Mouse (Mus musculus) limb, embryonic 11.5 days (tissue): ENCODE measurements around the gene Mrps33. TPM values are rescaled to one million over a fixed set of nuclear protein-coding genes. Genes with fewer than 3 reads are reported as not detected.

ENCODE experiments used
- ATAC-seq: fragments of 200-750 bp; cut with Nextera tagmentation; 2 replicates; pipeline ENCODE4 v1.8.0; 2017; ENCODE audit warnings: low read depth; ENCODE audit not compliant: insufficient number of reproducible peaks, low FRiP score, low TSS enrichment
- DNase-seq: peaks from one replicate; pipeline ENCODE4 v3.0.0-alpha.2; 2015; ENCODE audit warnings: low spot score
- H3K27ac ChIP-seq: fragments of 300-500 bp; sonication (generic); replicated peaks from 2 replicates; pipeline ENCODE4 v1.5.1; 2014; ENCODE audit warnings: low read depth, mild to moderate bottlenecking, low read length
- H3K27me3 ChIP-seq: fragments of 300-500 bp; sonication (generic); 2 replicates; pipeline ENCODE4 v1.6.1; 2014; ENCODE audit warnings: mild to moderate bottlenecking, low read length, mixed read lengths; ENCODE audit not compliant: control insufficient read depth, insufficient read depth
- H3K36me3 ChIP-seq: fragments of 300-500 bp; sonication (generic); 2 replicates; pipeline ENCODE4 v1.6.1; 2014; ENCODE audit warnings: mild to moderate bottlenecking, low read length, moderate library complexity, mixed read lengths; ENCODE audit not compliant: control insufficient read depth, insufficient read depth
- H3K4me1 ChIP-seq: fragments of 300-500 bp; sonication (generic); 2 replicates; pipeline ENCODE4 v1.6.1; 2014; ENCODE audit warnings: low read length, mixed read lengths; ENCODE audit not compliant: control insufficient read depth, insufficient read depth
- H3K4me2 ChIP-seq: fragments of 300-500 bp; sonication (generic); 2 replicates; pipeline ENCODE4 v1.6.1; 2014; ENCODE audit warnings: low read depth, mild to moderate bottlenecking, moderate library complexity; ENCODE audit not compliant: severe bottlenecking
- H3K4me3 ChIP-seq: fragments of 300-500 bp; sonication (generic); 2 replicates; pipeline ENCODE4 v1.5.1; 2014; ENCODE audit warnings: low read depth, low read length
- H3K9ac ChIP-seq: fragments of 300-500 bp; sonication (generic); 2 replicates; pipeline ENCODE4 v1.6.1; 2014; ENCODE audit warnings: mild to moderate bottlenecking, low read length
- H3K9me3 ChIP-seq: fragments of 300-500 bp; sonication (generic); 2 replicates; pipeline ENCODE4 v1.6.1; 2016; ENCODE audit warnings: low read length; ENCODE audit not compliant: control insufficient read depth
- WGBS: fragments of 180-500 bp; shearing (Covaris S2); extraction: QIAGEN DNeasy Blood & Tissue Kit; methylation state at CpG from one replicate; pipeline ENCODE4 v1.1.7; 2014; 5-methylcytosine and 5-hydroxymethylcytosine counted together
- polyA plus RNA-seq: library from polyadenylated mRNA; unstranded; fragments of >200 nt; fragmentation: Nextera tagmentation; extraction: Ambion mirVana; gene quantifications from 2 replicates; pipeline ENCODE4 v1.2.1, GENCODE M21; 2014

Mrps33 gene
- polyA plus RNA-seq, 1 experiment from 2014 or later, result 208 TPM

GRCm38 (mm10) chr6:39807050-39807560 is 3.7 kb downstream of the Mrps33 start:
- Histone ChIP-seq H3K4me2 (no peak overlapping the region), H3K9me3 (no peaks in the 10 kb centered on the region), H3K9ac (no peak overlapping the region), H3K4me3 (no peak overlapping the region), H3K27ac (no peak overlapping the region), H3K27me3 (no peaks in the 10 kb centered on the region), H3K4me1 (no peaks in the 10 kb centered on the region), H3K36me3 (no peaks in the 10 kb centered on the region)
- 94% methylated on average over 7 of the region's 7 CpGs for WGBS
- DNase-seq, result no peak
- ATAC-seq, result no peak

GRCm38 (mm10) chr6:39806336-39806735 is 4.5 kb downstream of the Mrps33 start:
- H3K36me3 ChIP-seq, result no peaks in the 10 kb centered on the region
- WGBS, result 92% methylated on average over 7 of the region's 7 CpGs
- no peak overlapping the region for H3K27ac ChIP-seq
- H3K4me3 ChIP-seq, result no peak overlapping the region
- H3K27me3 ChIP-seq, result no peaks in the 10 kb centered on the region
- H3K9me3 ChIP-seq, result no peaks in the 10 kb centered on the region
- DNase-seq (no peak), ATAC-seq (no peak)
- no peak overlapping the region for H3K9ac ChIP-seq
- H3K4me1 ChIP-seq, result no peaks in the 10 kb centered on the region
- H3K4me2 ChIP-seq, result no peak overlapping the region

- H3K27me3 ChIP-seq, result no peaks in the 10 kb centered on the region
- H3K27ac ChIP-seq, result no peak overlapping the region
- no peak overlapping the region for H3K4me2 ChIP-seq
- H3K4me3 ChIP-seq, result no peak overlapping the region
- ATAC-seq (no peak), DNase-seq (no peak)
- H3K36me3 ChIP-seq, result no peaks in the 10 kb centered on the region
- H3K9ac ChIP-seq, result no peak overlapping the region
- WGBS, result 48% methylated on average over 3 of the region's 3 CpGs
- H3K4me1 ChIP-seq, result no peaks in the 10 kb centered on the region
- H3K9me3 ChIP-seq, result no peaks in the 10 kb centered on the region
These were observed 4.9 kb downstream of the Mrps33 start for GRCm38 (mm10) chr6:39805916-39806315.

- DNase-seq, result no peak
- Histone ChIP-seq H3K27ac (no peak overlapping the region), H3K9me3 (no peaks in the 10 kb centered on the region), H3K4me3 (no peak overlapping the region), H3K4me2 (no peak overlapping the region), H3K4me1 (no peaks in the 10 kb centered on the region), H3K9ac (no peak overlapping the region), H3K27me3 (no peaks in the 10 kb centered on the region), H3K36me3 (peaks cover 5% of the 10 kb centered on the region; the same call in 1 of the 2 replicates)
- WGBS, result 94% methylated on average over 7 of the region's 7 CpGs
- no peak for ATAC-seq
These were observed 9.8 kb downstream of the Mrps33 start for GRCm38 (mm10) chr6:39800977-39801376.

- H3K4me1 ChIP-seq, result no peaks in the 10 kb centered on the region
- no peak overlapping the region for H3K9ac ChIP-seq
- H3K36me3 ChIP-seq, result peaks cover 5% of the 10 kb centered on the region; the same call in 1 of the 2 replicates
- H3K27me3 ChIP-seq, result no peaks in the 10 kb centered on the region
- ATAC-seq (no peak), DNase-seq (no peak)
- no peak overlapping the region for H3K4me2 ChIP-seq
- no peak overlapping the region for H3K4me3 ChIP-seq
- H3K9me3 ChIP-seq, result no peaks in the 10 kb centered on the region
- 59% methylated on average over 2 of the region's 2 CpGs for WGBS
- no peak overlapping the region for H3K27ac ChIP-seq
These were observed 13.7 kb downstream of the Mrps33 start for GRCm38 (mm10) chr6:39797076-39797475.

- DNase-seq (no peak), ATAC-seq (no peak)
- Histone ChIP-seq H3K27me3 (no peaks in the 10 kb centered on the region), H3K4me3 (no peak overlapping the region), H3K4me2 (no peak overlapping the region), H3K9me3 (no peaks in the 10 kb centered on the region), H3K36me3 (peaks cover 5% of the 10 kb centered on the region; the same call in 1 of the 2 replicates), H3K27ac (no peak overlapping the region), H3K9ac (no peak overlapping the region), H3K4me1 (no peaks in the 10 kb centered on the region)
- WGBS, result 81% methylated on average over 1 of the region's 1 CpGs
These were observed 14.6 kb downstream of the Mrps33 start for GRCm38 (mm10) chr6:39796150-39796549.

GRCm38 (mm10) chr6:39791806-39792205 is 19.0 kb downstream of the Mrps33 start:
- Histone ChIP-seq H3K9ac (no peak overlapping the region), H3K9me3 (no peaks in the 10 kb centered on the region), H3K4me3 (no peak overlapping the region), H3K27ac (no peak overlapping the region), H3K36me3 (no peaks in the 10 kb centered on the region), H3K4me2 (no peak overlapping the region), H3K27me3 (no peaks in the 10 kb centered on the region), H3K4me1 (no peaks in the 10 kb centered on the region)
- 40% methylated on average over 5 of the region's 5 CpGs for WGBS
- ATAC-seq (no peak), DNase-seq (no peak)

- no peak overlapping the region for H3K27ac ChIP-seq
- H3K9me3 ChIP-seq, result no peaks in the 10 kb centered on the region
- no peak overlapping the region for H3K4me3 ChIP-seq
- DNase-seq (no peak), ATAC-seq (no peak)
- H3K9ac ChIP-seq, result no peak overlapping the region
- no peaks in the 10 kb centered on the region for H3K36me3 ChIP-seq
- H3K4me1 ChIP-seq, result no peaks in the 10 kb centered on the region
- H3K4me2 ChIP-seq, result no peak overlapping the region
- no peaks in the 10 kb centered on the region for H3K27me3 ChIP-seq
These were observed 22.4 kb downstream of the Mrps33 start for GRCm38 (mm10) chr6:39788408-39788807.

- H3K4me2 ChIP-seq, result no peak overlapping the region
- no peak overlapping the region for H3K4me3 ChIP-seq
- peak; percentile 41 for DNase-seq
- H3K36me3 ChIP-seq, result no peaks in the 10 kb centered on the region
- H3K9ac ChIP-seq, result no peak overlapping the region
- ATAC-seq, result no peak
- H3K4me1 ChIP-seq, result no peaks in the 10 kb centered on the region
- H3K9me3 ChIP-seq, result no peaks in the 10 kb centered on the region
- no peak overlapping the region for H3K27ac ChIP-seq
- WGBS, result 12% methylated on average over 9 of the region's 9 CpGs
- H3K27me3 ChIP-seq, result no peaks in the 10 kb centered on the region
These were observed 23.0 kb downstream of the Mrps33 start for GRCm38 (mm10) chr6:39787783-39788182.
